Mouse (Mus musculus): ENCODE data around the gene Tmem165. TPM values are rescaled to one million over a fixed set of nuclear protein-coding genes. Genes with fewer than 3 reads are reported as not detected.

Tmem165 gene
- polyA plus RNA-seq, 1 experiment from 2014 or later, result 110 TPM

DNA sequence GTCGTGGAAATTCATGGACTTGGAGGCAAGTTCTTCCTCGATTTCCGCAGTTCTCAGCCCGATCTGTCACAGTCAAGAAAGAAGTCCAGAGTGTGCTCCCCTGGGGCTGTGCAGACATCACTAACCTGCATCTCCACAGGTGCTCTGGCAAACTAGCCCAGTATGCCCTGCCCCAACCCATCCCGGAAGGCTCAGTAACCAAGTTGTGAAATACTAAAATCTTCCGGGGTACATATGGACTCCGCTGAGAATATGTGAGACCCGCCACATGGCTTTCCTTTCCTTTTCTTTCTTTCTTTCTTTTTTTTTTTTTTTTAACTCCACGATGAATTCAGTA, 43.0 kb upstream of the Tmem165 start:
- peak overlapping the region; percentile 75 for H3K4me2 ChIP-seq (ENCODE audit: low read length)
- H3K27me3 ChIP-seq (replicated peaks; ENCODE audit: control insufficient read depth, insufficient read depth, low read length), result no peaks in the 10 kb centered on the region
- H3K9me3 ChIP-seq (ENCODE audit: control insufficient read depth, low read length), result no peaks in the 10 kb centered on the region
- H3K4me3 ChIP-seq (ENCODE audit: low read depth, low read length), result peak overlapping the region; percentile 59
- DNase-seq (ENCODE audit: low spot score) (no peak), ATAC-seq (replicated peaks; ENCODE audit: low FRiP score, low TSS enrichment, low read depth) (peak; percentile 64)
- H3K27ac ChIP-seq (ENCODE audit: low read depth), result peak overlapping the region; percentile 98
- peak overlapping the region; percentile 91 for H3K9ac ChIP-seq (ENCODE audit: low read length)
- H3K4me1 ChIP-seq (replicated peaks; ENCODE audit: control insufficient read depth, insufficient read depth, low read length), result peaks cover 9% of the 10 kb centered on the region
- H3K36me3 ChIP-seq (ENCODE audit: control insufficient read depth, insufficient read depth, low read length), result no peaks in the 10 kb centered on the region
- 9% methylated on average over 9 of the region's 9 CpGs for WGBS

DNA sequence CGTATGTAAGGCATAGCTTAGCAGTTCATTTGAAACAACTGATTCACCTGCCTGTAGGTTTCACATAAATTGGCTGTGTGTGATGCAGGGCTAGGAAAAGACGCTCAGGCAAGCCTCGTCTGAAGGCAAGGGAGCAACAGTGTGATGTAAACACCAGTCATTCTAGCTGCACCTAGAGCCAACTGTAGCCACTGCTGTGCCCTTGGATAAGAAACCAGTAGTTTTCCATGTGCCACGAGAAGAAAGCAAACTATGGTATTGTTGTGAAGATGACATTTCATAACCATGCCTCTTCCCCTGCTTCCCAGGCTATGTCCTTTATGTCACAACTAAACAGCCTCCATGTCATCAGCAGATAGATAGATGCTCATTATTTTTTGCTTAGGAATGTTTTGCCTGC, 40.3 kb upstream of the Tmem165 start:
- Histone ChIP-seq H3K4me1 (replicated peaks; ENCODE audit: control insufficient read depth, insufficient read depth, low read length) (peaks cover 9% of the 10 kb centered on the region), H3K27ac (ENCODE audit: low read depth) (no peak overlapping the region), H3K4me3 (ENCODE audit: low read depth, low read length) (no peak overlapping the region), H3K4me2 (ENCODE audit: low read length) (no peak overlapping the region), H3K27me3 (replicated peaks; ENCODE audit: control insufficient read depth, insufficient read depth, low read length) (no peaks in the 10 kb centered on the region), H3K36me3 (ENCODE audit: control insufficient read depth, insufficient read depth, low read length) (no peaks in the 10 kb centered on the region), H3K9me3 (ENCODE audit: control insufficient read depth, low read length) (no peaks in the 10 kb centered on the region), H3K9ac (ENCODE audit: low read length) (no peak overlapping the region)
- WGBS, result 81% methylated on average over 4 of the region's 4 CpGs
- DNase-seq (ENCODE audit: low spot score) (no peak), ATAC-seq (replicated peaks; ENCODE audit: low FRiP score, low TSS enrichment, low read depth) (no peak)

DNA sequence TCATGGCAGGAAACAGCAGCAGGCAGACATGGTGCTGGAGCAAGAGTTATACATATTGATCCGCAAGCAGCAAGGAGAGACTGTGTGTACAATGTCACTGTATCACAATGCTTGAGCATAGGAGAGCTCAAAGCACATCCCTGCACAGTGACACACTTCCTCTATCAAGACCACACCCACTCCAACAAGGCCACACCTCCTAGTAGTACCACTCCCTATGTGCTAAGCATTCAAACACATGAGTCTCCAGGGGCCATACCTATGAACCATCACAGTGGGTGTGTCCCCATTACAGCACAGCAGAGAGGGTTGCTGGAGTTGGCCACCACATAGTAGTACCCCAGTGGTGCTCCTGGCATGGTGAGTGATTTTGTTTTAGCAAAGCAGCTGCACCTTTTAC, 37.3 kb upstream of the Tmem165 start:
- no peak overlapping the region for H3K4me2 ChIP-seq (ENCODE audit: low read length)
- no peak overlapping the region for H3K27ac ChIP-seq (ENCODE audit: low read depth)
- H3K9me3 ChIP-seq (ENCODE audit: control insufficient read depth, low read length), result no peaks in the 10 kb centered on the region
- H3K27me3 ChIP-seq (replicated peaks; ENCODE audit: control insufficient read depth, insufficient read depth, low read length), result no peaks in the 10 kb centered on the region
- DNase-seq (ENCODE audit: low spot score) (no peak), ATAC-seq (replicated peaks; ENCODE audit: low FRiP score, low TSS enrichment, low read depth) (no peak)
- 97% methylated on average over 1 of the region's 1 CpGs for WGBS
- no peak overlapping the region for H3K9ac ChIP-seq (ENCODE audit: low read length)
- H3K4me3 ChIP-seq (ENCODE audit: low read depth, low read length), result no peak overlapping the region
- no peaks in the 10 kb centered on the region; the same call in 1 of the 2 replicates for H3K4me1 ChIP-seq (replicated peaks; ENCODE audit: control insufficient read depth, insufficient read depth, low read length)
- H3K36me3 ChIP-seq (ENCODE audit: control insufficient read depth, insufficient read depth, low read length), result peaks cover 20% of the 10 kb centered on the region

DNA sequence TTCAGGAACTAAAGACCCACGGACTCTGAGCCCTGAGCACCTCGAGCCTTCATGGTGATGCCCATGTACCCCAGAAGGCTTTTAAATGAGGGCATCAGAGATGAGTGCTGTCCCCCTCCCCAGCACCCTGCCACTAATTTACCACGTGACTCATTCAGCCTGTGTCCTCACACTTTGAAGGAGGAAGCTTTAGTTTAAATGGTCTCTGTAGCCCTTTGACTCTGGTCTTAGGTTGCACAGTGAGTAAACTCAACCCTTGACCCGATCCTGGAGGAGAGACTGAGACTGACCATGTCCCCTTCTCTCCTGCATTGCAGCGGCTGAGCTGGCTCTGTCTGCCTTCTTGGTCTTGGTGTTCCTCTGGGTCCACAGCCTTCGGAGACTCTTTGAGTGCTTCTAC, 34.2 kb upstream of the Tmem165 start:
- Histone ChIP-seq H3K36me3 (ENCODE audit: control insufficient read depth, insufficient read depth, low read length) (peaks cover 20% of the 10 kb centered on the region), H3K27me3 (replicated peaks; ENCODE audit: control insufficient read depth, insufficient read depth, low read length) (no peaks in the 10 kb centered on the region), H3K4me3 (ENCODE audit: low read depth, low read length) (no peak overlapping the region), H3K9me3 (ENCODE audit: control insufficient read depth, low read length) (no peaks in the 10 kb centered on the region), H3K27ac (ENCODE audit: low read depth) (no peak overlapping the region), H3K9ac (ENCODE audit: low read length) (no peak overlapping the region), H3K4me1 (replicated peaks; ENCODE audit: control insufficient read depth, insufficient read depth, low read length) (no peaks in the 10 kb centered on the region), H3K4me2 (ENCODE audit: low read length) (no peak overlapping the region)
- WGBS, result 92% methylated on average over 6 of the region's 6 CpGs
- DNase-seq (ENCODE audit: low spot score), result no peak
- no peak for ATAC-seq (replicated peaks; ENCODE audit: low FRiP score, low TSS enrichment, low read depth)

DNA sequence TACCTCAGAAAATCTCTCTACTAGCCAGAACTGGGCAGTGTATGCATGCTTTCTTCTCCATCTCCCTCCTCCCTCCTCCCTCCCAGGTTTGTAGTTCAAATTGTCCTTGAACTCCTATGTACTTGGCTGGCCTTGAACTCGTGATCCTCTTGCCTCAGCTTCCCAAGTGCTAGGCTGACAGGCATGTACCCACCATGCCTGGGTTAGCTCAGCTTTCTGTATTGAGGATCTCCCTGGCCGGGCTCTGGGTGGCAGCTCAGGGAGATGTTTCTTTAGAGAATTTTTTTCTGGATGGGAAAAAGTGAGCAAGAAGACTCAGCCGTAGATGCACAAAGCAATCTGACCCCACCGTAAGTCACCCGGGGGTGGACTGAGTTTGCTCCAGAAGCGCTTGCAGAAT, 30.7 kb upstream of the Tmem165 start:
- peaks cover 35% of the 10 kb centered on the region for H3K36me3 ChIP-seq (ENCODE audit: control insufficient read depth, insufficient read depth, low read length)
- ATAC-seq (replicated peaks; ENCODE audit: low FRiP score, low TSS enrichment, low read depth), result no peak
- no peak for DNase-seq (ENCODE audit: low spot score)
- H3K9me3 ChIP-seq (ENCODE audit: control insufficient read depth, low read length), result no peaks in the 10 kb centered on the region
- H3K9ac ChIP-seq (ENCODE audit: low read length), result no peak overlapping the region
- H3K27me3 ChIP-seq (replicated peaks; ENCODE audit: control insufficient read depth, insufficient read depth, low read length), result no peaks in the 10 kb centered on the region
- no peaks in the 10 kb centered on the region for H3K4me1 ChIP-seq (replicated peaks; ENCODE audit: control insufficient read depth, insufficient read depth, low read length)
- H3K27ac ChIP-seq (ENCODE audit: low read depth), result no peak overlapping the region
- H3K4me3 ChIP-seq (ENCODE audit: low read depth, low read length), result no peak overlapping the region
- WGBS, result 85% methylated on average over 6 of the region's 6 CpGs
- no peak overlapping the region for H3K4me2 ChIP-seq (ENCODE audit: low read length)

DNA sequence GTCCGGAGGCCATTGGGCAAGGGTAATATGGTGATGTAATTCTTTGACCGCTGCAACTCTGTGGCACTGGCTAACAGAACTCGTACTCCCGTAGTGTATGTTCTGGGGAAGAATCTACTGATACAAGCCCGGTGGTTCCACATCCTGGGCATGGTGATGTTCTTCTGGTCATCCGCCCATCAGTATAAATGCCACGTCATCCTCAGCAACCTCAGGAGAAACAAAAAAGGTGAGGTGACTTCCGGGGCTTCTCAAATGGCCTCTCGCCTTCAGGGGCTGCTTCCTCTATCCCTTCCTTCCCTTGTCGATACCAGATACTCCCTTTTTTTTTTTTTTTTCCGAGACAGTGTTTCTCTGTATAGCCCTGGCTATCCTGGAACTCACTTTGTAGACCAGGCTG, 30.2 kb upstream of the Tmem165 start:
- WGBS, result 94% methylated on average over 11 of the region's 11 CpGs

DNA sequence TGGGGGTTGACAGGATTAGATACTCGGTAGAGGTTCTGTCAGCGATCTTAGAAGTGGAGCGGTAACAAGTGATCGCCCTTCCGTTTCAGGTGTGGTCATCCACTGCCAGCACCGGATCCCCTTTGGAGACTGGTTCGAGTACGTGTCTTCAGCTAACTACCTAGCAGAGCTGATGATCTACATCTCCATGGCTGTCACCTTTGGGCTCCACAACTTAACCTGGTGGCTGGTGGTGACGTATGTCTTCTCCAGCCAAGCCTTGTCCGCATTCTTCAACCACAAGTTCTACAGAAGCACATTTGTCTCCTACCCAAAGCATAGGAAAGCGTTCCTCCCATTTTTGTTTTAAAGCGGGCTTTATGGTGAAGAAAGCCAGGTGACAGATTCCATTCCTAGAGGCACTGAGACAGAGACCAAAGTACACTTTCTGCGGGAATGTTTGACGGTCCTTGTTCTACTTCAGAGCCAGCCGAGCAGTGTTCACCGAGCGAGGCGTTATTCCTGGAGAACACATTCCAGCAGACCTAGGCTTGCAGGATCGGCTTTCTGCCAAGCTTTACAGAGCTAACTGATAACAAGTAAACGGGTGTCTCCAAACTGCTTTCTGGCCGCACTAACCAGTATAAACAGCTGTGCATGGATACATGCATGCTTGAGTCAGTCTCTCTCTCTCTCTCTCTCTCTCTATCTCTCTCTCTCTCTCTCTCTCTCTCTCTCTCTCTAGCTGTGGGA, 29.1 kb upstream of the Tmem165 start:
- no peak overlapping the region for H3K4me3 ChIP-seq (ENCODE audit: low read depth, low read length)
- H3K4me2 ChIP-seq (ENCODE audit: low read length), result no peak overlapping the region
- no peak overlapping the region for H3K9ac ChIP-seq (ENCODE audit: low read length)
- no peaks in the 10 kb centered on the region for H3K27me3 ChIP-seq (replicated peaks; ENCODE audit: control insufficient read depth, insufficient read depth, low read length)
- ATAC-seq (replicated peaks; ENCODE audit: low FRiP score, low TSS enrichment, low read depth) (no peak), DNase-seq (ENCODE audit: low spot score) (no peak)
- no peaks in the 10 kb centered on the region for H3K4me1 ChIP-seq (replicated peaks; ENCODE audit: control insufficient read depth, insufficient read depth, low read length)
- H3K27ac ChIP-seq (ENCODE audit: low read depth), result no peak overlapping the region
- WGBS, result 73% methylated on average over 21 of the region's 21 CpGs
- H3K36me3 ChIP-seq (ENCODE audit: control insufficient read depth, insufficient read depth, low read length), result peaks cover 33% of the 10 kb centered on the region
- no peaks in the 10 kb centered on the region for H3K9me3 ChIP-seq (ENCODE audit: control insufficient read depth, low read length)

More for the DNA sequence above, 30.2 kb upstream of the Tmem165 start:
- H3K4me2 ChIP-seq (ENCODE audit: low read length), result no peak overlapping the region
- ATAC-seq (replicated peaks; ENCODE audit: low FRiP score, low TSS enrichment, low read depth) (no peak), DNase-seq (ENCODE audit: low spot score) (no peak)
- H3K4me3 ChIP-seq (ENCODE audit: low read depth, low read length), result no peak overlapping the region
- no peak overlapping the region for H3K27ac ChIP-seq (ENCODE audit: low read depth)
- H3K36me3 ChIP-seq (ENCODE audit: control insufficient read depth, insufficient read depth, low read length), result peaks cover 35% of the 10 kb centered on the region
- H3K9me3 ChIP-seq (ENCODE audit: control insufficient read depth, low read length), result no peaks in the 10 kb centered on the region
- no peaks in the 10 kb centered on the region for H3K27me3 ChIP-seq (replicated peaks; ENCODE audit: control insufficient read depth, insufficient read depth, low read length)
- H3K4me1 ChIP-seq (replicated peaks; ENCODE audit: control insufficient read depth, insufficient read depth, low read length), result no peaks in the 10 kb centered on the region
- H3K9ac ChIP-seq (ENCODE audit: low read length), result no peak overlapping the region

DNA sequence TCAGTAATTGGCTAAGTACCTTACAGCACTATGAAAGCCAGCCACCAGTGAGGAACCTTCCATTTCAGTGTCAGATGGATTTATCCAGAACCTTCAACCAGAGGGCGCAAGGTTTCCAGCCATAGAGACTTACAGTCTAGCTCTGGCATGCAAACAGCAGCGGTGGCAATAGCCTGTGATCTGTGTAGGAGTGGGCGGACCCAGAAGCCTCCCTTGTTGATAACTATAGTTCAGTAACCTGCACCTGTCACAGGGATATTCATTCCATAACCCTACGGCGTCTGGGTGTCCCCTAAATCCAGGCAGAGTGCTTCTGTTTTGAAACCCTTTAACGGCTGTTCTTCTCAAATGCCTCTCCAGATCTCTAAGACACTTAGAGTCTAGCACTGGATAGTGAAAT, 24.1 kb upstream of the Tmem165 start:
- peaks cover 15% of the 10 kb centered on the region for H3K36me3 ChIP-seq (ENCODE audit: control insufficient read depth, insufficient read depth, low read length)
- no peaks in the 10 kb centered on the region for H3K9me3 ChIP-seq (ENCODE audit: control insufficient read depth, low read length)
- no peaks in the 10 kb centered on the region for H3K27me3 ChIP-seq (replicated peaks; ENCODE audit: control insufficient read depth, insufficient read depth, low read length)
- H3K4me2 ChIP-seq (ENCODE audit: low read length), result no peak overlapping the region
- H3K9ac ChIP-seq (ENCODE audit: low read length), result no peak overlapping the region
- no peak overlapping the region for H3K4me3 ChIP-seq (ENCODE audit: low read depth, low read length)
- ATAC-seq (replicated peaks; ENCODE audit: low FRiP score, low TSS enrichment, low read depth), result no peak
- H3K27ac ChIP-seq (ENCODE audit: low read depth), result no peak overlapping the region
- DNase-seq (ENCODE audit: low spot score), result no peak
- WGBS, result 78% methylated on average over 6 of the region's 6 CpGs
- H3K4me1 ChIP-seq (replicated peaks; ENCODE audit: control insufficient read depth, insufficient read depth, low read length), result no peaks in the 10 kb centered on the region

DNA sequence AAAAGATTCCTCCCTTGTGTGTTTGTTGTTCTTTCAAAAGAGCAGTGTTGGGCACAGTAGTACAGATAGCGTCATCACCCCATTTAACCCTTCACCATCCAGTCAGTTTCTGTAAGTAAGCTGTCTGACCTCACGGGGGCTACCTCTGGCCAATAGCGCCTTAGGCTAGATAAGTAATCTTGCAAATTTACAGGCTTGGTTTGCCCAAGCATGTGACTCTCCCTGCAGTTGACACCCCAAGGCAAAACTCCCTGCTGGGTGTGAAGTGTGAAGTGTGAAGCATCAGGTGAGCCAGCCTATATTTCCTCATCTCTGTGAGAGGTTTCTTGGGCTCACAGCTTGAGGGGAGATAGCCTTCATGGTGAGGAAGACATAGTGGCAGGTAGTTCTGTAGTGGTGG, 23.6 kb upstream of the Tmem165 start:
- Histone ChIP-seq H3K4me2 (ENCODE audit: low read length) (no peak overlapping the region), H3K36me3 (ENCODE audit: control insufficient read depth, insufficient read depth, low read length) (peaks cover 15% of the 10 kb centered on the region), H3K27me3 (replicated peaks; ENCODE audit: control insufficient read depth, insufficient read depth, low read length) (no peaks in the 10 kb centered on the region), H3K27ac (ENCODE audit: low read depth) (no peak overlapping the region), H3K4me1 (replicated peaks; ENCODE audit: control insufficient read depth, insufficient read depth, low read length) (no peaks in the 10 kb centered on the region), H3K9me3 (ENCODE audit: control insufficient read depth, low read length) (no peaks in the 10 kb centered on the region), H3K4me3 (ENCODE audit: low read depth, low read length) (no peak overlapping the region), H3K9ac (ENCODE audit: low read length) (no peak overlapping the region)
- WGBS, result 53% methylated on average over 3 of the region's 3 CpGs
- ATAC-seq (replicated peaks; ENCODE audit: low FRiP score, low TSS enrichment, low read depth), result no peak
- no peak for DNase-seq (ENCODE audit: low spot score)

Data from intestine, embryonic 14.5 days (tissue).